Mouse (Mus musculus): Measurements from ENCODE around the gene Sdc1.

Sdc1 gene

GRCm38 (mm10) chr12:8782565-8782964, 11.4 kb downstream of the Sdc1 start:
- no peak for DNase-seq (ENCODE audit: low spot score)

DNA sequence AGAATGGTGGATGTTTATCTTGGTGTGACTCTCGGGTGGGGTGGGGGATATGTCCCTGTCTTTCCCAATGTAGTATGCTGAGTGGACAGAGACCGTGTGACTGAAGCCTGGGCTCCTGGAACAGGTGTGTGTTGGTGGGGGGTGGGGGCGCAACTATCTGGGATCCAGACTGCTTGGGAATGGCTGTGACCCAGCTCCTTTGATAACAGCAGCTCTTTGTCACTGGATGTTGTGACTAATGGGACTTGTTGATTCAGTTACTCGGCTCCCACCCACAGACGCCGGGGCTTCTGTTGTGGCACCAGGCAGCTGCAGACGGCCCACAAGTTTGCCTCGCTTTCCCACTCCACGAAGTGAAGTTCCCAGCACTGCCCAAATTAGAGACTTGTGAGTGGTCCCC, 13.1 kb downstream of the Sdc1 start:
- no peak for DNase-seq (ENCODE audit: low spot score)

- no peak for DNase-seq (ENCODE audit: low spot score)
Measured at GRCm38 (mm10) chr12:8786476-8786875, 15.4 kb downstream of the Sdc1 start.

- DNase-seq (ENCODE audit: low spot score), result peak; percentile 52
Measured at GRCm38 (mm10) chr12:8786984-8787730, 16.0 kb downstream of the Sdc1 start.

GRCm38 (mm10) chr12:8788469-8788868, 17.3 kb downstream of the Sdc1 start:
- no peak for DNase-seq (ENCODE audit: low spot score)

DNA sequence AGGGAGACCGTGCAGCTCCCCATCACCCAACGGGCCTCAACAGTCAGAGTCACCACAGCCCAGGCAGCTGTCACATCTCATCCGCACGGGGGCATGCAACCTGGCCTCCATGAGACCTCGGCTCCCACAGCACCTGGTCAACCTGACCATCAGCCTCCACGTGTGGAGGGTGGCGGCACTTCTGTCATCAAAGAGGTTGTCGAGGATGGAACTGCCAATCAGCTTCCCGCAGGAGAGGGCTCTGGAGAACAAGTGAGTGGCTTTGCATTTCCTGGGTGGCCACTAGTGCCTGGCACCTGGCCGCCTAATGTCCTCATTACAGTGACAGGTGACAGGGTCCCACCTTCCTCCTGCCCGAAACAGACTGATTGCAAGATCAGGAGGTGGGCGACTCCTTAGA, 19.5 kb downstream of the Sdc1 start:
- no peak for DNase-seq (ENCODE audit: low spot score)

- DNase-seq (ENCODE audit: low spot score), result peak; percentile 68
Measured at GRCm38 (mm10) chr12:8793410-8794051, 22.4 kb downstream of the Sdc1 start.

DNA sequence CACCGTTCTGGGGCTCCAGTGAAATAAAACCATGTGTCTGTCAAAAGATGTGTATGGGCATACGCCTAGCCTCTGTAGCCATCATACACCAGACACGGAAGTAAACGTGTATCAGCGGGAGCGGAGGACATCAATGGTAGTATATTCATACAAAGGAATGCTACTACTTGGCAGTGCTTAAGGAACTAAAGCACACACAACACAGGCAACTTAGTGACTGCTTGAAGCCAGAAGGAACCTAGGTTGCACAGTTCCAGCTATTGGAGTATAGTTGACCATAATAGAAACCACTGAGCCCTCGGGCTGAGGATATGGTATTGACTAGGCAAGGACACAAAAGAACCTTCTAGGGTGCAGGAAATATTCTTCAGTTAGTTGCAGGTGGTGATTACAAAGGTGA, 26.8 kb downstream of the Sdc1 start:
- DNase-seq (ENCODE audit: low spot score), result no peak

DNA sequence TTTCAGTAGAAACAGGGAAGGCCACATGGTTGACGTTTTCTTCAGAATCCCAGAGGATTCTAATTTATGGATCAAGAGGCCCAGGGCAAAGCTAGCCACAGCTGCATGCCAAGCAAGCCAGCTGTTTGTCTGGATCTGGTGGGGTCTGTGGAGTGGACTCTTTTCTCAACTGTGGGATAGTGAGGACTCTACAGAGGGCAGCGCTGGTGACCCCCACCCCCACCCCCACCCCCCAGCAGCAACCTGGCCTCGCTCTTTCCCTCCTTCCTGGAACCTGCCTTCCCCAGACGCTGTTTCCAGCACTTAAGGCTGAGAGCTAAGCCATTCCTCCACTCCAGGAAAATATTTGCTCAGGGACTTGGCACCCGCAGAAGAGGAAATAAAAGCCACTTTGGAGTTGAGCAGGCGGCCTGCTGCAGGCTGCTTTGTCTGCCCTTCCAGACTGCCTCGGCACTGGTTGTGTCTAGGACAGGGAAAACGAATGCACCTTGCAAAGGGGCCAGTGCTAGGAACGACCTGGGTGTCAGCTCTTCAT, 27.4 kb downstream of the Sdc1 start:
- no peak for DNase-seq (ENCODE audit: low spot score)

- no peak for DNase-seq (ENCODE audit: low spot score)
Measured at GRCm38 (mm10) chr12:8803421-8804076, 32.4 kb downstream of the Sdc1 start.

- no peak for DNase-seq (ENCODE audit: low spot score)
Measured at GRCm38 (mm10) chr12:8804077-8804456, 32.9 kb downstream of the Sdc1 start.

DNA sequence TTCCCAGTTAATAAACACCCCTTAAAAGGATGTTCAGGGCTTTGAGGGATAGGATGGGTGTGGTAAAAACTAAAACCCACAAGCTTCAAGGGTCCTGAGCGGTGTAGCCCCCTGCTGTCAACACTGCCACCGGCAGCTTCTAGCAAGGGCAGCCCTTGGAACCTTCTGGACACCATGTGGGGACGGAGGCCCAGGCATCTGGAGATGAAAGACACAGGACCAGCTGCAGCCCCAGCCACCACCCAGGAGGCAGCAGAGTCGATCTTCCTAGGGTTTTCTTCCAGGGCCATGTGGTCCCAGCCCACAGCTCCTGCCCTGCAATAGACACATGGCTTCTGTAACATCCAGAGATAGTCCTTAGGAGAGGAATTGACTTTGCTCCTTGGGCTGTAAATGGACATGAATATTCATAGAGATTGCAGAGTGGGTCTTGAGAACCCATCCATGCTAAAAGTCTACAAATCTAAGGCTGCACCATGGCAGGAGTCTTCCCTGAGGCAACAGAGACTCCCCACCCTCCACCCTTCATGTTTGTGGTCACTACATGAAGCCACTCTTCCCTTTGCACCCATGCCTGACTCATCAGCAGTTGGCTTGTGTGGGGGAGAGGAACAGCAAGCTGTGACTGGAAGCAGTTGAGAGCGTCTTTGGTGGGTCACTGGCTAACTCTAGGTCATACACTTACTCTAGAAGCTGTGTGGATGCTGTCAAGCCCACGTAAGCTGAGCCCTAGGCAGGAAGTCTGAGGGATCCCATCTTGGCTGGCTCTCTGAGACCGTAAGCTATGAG, 34.0 kb downstream of the Sdc1 start:
- no peak for DNase-seq (ENCODE audit: low spot score)

DNA sequence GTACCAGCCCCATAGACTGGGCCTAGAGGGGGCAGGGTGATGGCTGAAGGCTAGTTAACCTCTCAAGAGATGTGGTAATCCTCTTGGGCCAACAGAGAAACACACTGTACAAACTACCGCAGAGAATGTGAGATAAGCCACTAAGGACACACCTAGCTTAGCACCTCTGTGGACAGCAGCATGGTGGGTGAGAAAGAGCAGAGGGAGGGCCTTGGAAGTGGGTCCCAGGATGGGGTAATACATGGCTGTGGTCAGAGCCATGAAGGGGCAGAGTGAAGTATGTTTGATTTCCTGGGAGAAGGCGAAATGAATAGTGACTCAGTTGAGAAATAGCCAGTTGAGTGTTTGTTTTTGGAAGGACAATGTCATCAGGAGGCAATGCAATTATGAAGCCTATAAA, 38.0 kb downstream of the Sdc1 start:
- DNase-seq (ENCODE audit: low spot score), result no peak

DNA sequence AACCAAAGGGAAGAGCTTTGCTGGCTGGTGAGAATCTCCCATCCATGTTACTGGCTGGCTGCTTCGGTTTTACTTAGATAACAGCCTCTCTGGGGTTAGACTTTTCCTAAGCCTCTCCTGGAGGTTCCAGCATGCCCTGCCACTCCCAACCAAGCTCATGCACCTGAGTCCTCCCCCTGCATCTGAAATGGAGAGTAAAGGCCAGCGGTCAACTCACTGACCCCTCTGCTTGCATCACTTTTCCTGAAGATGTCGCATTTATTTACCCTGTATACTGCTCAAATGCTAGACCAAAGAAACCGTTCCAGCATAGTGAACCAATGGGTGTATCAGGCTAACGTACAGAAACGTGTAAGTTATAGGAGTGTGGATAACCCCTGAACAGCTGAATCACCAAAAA, 38.5 kb downstream of the Sdc1 start:
- DNase-seq (ENCODE audit: low spot score), result no peak

GRCm38 (mm10) chr12:8810966-8811365, 39.8 kb downstream of the Sdc1 start:
- DNase-seq (ENCODE audit: low spot score), result no peak

- peak; percentile 57 for DNase-seq (ENCODE audit: low spot score)
Measured at GRCm38 (mm10) chr12:8811441-8811871, 40.3 kb downstream of the Sdc1 start.

GRCm38 (mm10) chr12:8811894-8812560, 40.9 kb downstream of the Sdc1 start:
- no peak for DNase-seq (ENCODE audit: low spot score)

DNA sequence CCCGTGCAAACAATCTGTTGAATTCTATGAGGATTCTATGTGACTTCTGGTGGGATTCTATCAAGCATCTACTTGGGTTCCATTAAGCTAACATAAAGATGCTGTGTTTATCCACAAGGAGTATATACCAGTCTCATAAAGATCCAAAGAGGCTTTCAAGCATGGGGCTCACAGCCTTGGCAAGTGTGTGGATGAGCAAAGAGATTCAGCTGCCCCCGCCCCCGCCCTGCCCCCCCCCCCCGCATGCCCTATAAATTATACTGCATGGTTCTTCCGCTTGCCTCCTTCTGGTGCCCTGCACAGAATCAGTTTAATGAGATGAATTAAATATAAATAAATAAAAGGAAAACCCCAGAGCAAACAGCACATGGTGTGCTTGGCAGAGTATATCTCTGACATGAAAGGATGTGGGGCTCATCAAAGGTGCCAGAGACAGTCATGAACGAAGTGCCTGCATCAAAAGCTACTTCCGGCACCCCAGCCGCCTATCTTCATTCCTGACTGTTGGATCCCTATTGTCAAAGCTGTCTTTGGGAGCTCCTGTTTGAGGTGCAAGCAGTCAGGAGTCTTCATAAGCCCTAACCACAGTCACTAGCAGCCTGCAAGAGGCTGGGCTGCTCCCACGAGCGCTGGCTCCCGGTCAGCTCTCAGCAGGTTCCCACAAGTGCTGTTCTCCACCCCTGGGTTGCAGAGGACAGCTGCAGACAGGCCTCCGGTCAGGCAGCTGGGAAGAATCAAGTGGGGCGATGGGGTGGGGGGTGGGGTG, 46.5 kb downstream of the Sdc1 start:
- no peak for DNase-seq (ENCODE audit: low spot score)

DNA sequence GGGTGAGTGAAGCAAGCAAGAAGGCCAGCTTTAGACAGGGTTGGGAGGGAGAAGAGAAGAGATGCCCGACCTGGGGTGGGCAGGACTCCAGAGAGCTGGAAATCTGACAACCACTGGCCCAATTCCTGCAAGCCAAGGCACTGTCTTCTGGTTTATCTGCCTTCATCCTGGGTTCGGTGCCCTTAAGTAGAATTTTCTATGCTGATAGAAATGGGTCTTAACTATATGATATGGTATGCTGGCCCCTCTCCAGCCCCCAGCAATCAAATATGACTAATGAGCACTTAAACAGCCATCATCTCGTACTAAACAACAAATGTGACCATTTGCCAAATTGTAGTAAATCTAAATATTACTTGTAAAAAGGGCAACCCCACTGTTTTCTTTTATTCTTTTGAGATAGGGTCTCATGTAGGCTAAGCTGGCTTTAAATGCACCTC, 47.1 kb downstream of the Sdc1 start:
- no peak for DNase-seq (ENCODE audit: low spot score)

DNA sequence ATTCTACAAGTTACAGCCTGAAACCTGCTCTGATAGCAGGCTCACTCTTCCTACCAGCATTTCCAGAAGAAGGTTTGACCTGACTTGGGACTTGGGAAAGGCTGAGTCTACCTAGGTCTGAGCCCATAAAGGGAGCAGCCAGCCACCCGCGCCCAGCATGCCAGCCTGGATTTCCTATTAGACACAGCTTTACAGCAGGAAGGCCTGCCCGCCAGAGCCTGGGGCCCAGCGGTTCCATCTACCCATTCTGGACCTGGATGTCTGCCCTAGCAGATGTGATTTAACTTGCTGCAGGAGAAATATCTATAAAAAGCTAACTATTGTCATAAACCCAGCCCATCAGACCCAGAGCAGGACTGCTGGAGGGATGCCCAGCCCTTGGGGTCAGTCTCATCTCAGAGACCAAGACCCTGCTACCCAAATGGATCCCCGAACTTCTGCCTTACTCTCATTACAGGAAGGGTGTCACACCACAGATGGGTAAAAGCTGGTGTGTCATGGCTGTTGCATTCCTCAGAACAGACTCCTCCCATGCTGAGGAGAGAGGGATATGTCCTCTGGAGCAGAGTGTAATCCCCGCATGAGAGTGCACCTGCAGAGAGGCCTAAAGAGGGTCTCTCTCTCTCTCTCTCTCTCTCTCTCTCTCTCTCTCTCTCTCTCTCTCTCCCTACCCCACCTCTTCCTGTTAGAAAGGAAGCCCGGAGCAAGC, 54.0 kb downstream of the Sdc1 start:
- DNase-seq (ENCODE audit: low spot score), result no peak

Measured in adipocyte (in vitro differentiated cells).